Mouse (Mus musculus): Measurements from ENCODE around the gene Haus4.

Gene Haus4

GRCm38 (mm10) chr14:54494234-54494633 lies 60.2 kb downstream of the Haus4 start:
- peak; percentile 69 for DNase-seq (ENCODE audit: low read depth)

- no peak for DNase-seq (ENCODE audit: low read depth)
Observed at GRCm38 (mm10) chr14:54493236-54493635, 61.2 kb downstream of the Haus4 start.

GRCm38 (mm10) chr14:54492345-54493131 lies 61.9 kb downstream of the Haus4 start:
- DNase-seq (ENCODE audit: low read depth) = no peak
